Mouse (Mus musculus) limb, embryonic 14.5 days (tissue): ENCODE measurements around the gene Gm20721. TPM values are rescaled to one million over a fixed set of nuclear protein-coding genes. Genes with fewer than 3 reads are reported as not detected.
A peak's percentile ranks its signal among the peaks of the same experiment; 100 is the strongest.

Source experiments
- ATAC-seq: fragments of 200-750 bp; cut with Nextera tagmentation; 2 replicates; pipeline ENCODE4 v1.8.0; 2017; ENCODE audit warnings: low read depth, moderate number of reproducible peaks, moderate TSS enrichment; ENCODE audit not compliant: low FRiP score
- DNase-seq: peaks from one replicate; pipeline ENCODE4 v3.0.0-alpha.2; 2015; ENCODE audit warnings: low spot score
- H3K27ac ChIP-seq: fragments of 300-500 bp; sonication (generic); replicated peaks from 2 replicates; pipeline ENCODE4 v1.5.1; 2014; ENCODE audit warnings: low read depth, mild to moderate bottlenecking, low read length, moderate library complexity, mixed read lengths
- H3K27me3 ChIP-seq: fragments of 300-500 bp; sonication (generic); 2 replicates; pipeline ENCODE4 v1.6.1; 2014; ENCODE audit warnings: low read length, mixed read lengths; ENCODE audit not compliant: control insufficient read depth, insufficient read depth
- H3K36me3 ChIP-seq: fragments of 300-500 bp; sonication (generic); 2 replicates; pipeline ENCODE4 v1.6.1; 2014; ENCODE audit warnings: mild to moderate bottlenecking, low read length, moderate library complexity, mixed read lengths; ENCODE audit not compliant: control insufficient read depth, insufficient read depth
- H3K4me1 ChIP-seq: fragments of 300-500 bp; sonication (generic); 2 replicates; pipeline ENCODE4 v1.6.1; 2014; ENCODE audit warnings: antibody characterized with exemption, low read length, mixed read lengths; ENCODE audit not compliant: control insufficient read depth, insufficient read depth
- H3K4me2 ChIP-seq: fragments of 300-500 bp; sonication (generic); replicated peaks from 2 replicates; pipeline ENCODE4 v1.6.1; 2014; ENCODE audit warnings: low read depth, mild to moderate bottlenecking, low read length, moderate library complexity; ENCODE audit not compliant: severe bottlenecking
- H3K4me3 ChIP-seq: fragments of 300-500 bp; sonication (generic); replicated peaks from 2 replicates; pipeline ENCODE4 v1.5.1; 2014; ENCODE audit warnings: low read length
- H3K9ac ChIP-seq: fragments of 300-500 bp; sonication (generic); 2 replicates; pipeline ENCODE4 v1.6.1; 2014; ENCODE audit warnings: mild to moderate bottlenecking, low read depth, low read length, moderate library complexity; ENCODE audit not compliant: severe bottlenecking
- H3K9me3 ChIP-seq: fragments of 300-500 bp; sonication (generic); 2 replicates; pipeline ENCODE4 v1.6.1; 2016; ENCODE audit warnings: low read length; ENCODE audit not compliant: control insufficient read depth
- POLR2A ChIP-seq: fragments of 200-500 bp; IDR thresholded peaks from 2 replicates; pipeline ENCODE4 v1.8.0; 2012; ENCODE audit warnings: inconsistent platforms, mild to moderate bottlenecking, moderate library complexity, borderline replicate concordance; ENCODE audit not compliant: insufficient read depth, insufficient read length; ENCODE audit errors: extremely low read depth
- WGBS: fragments of 180-500 bp; shearing (Covaris S2); extraction: QIAGEN DNeasy Blood & Tissue Kit; methylation state at CpG from one replicate; pipeline ENCODE4 v1.1.7; 2014; 5-methylcytosine and 5-hydroxymethylcytosine counted together
- polyA plus RNA-seq, 2 experiments: library from polyadenylated mRNA; depleted of rRNA in 1 of 2; stranded (reverse) in 1 of 2; unstranded in 1 of 2; fragments of >200 nt; fragmentation: Nextera tagmentation in 1 of 2; extraction: Ambion mirVana in 1 of 2; gene quantifications; 2 replicates each; pipeline versions ENCODE4 v1.2.1 to v1.2.3; 2012 to 2014

The Gm20721 gene
- polyA plus RNA-seq, 2 experiments = 0.65 to 13.4 TPM

- ATAC-seq (no peak), DNase-seq (no peak)
- Histone ChIP-seq H3K9ac (no peak overlapping the region), H3K36me3 (peaks cover 22% of the 10 kb centered on the region; the same call in 1 of the 2 replicates), H3K27ac (no peak overlapping the region), H3K27me3 (peaks cover 39% of the 10 kb centered on the region), H3K4me2 (peak overlapping the region; percentile 43), H3K4me3 (peak overlapping the region; percentile 34), H3K9me3 (peaks cover 53% of the 10 kb centered on the region), H3K4me1 (peaks cover 2% of the 10 kb centered on the region; the same call in 1 of the 2 replicates)
- 55% methylated on average over 22 of the region's 22 CpGs for WGBS
- no peak for TF ChIP-seq POLR2A
Measured at GRCm38 (mm10) chr2:174300666-174301065, 45.8 kb downstream of the Gm20721 start.

DNA sequence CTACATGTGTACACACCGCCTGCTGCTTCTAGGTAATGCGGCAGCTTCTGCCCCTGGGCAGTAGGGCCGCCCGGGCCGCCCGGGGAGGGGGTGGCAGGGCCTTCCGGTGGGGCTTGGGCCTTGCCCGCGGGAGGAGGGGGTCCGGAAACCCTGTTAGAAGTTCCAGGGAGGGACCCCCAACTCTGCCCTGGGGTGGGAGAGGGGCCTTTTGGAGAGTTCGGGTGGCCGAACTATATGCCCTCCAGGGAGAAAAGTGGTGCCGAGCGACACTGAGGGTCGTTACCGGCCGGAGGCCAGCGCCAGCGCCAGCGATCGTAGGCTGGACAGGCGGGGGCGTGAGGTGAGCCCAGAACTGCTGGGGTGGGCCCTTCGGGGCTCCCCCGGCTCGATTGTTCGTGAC lies 46.3 kb downstream of the Gm20721 start:
- TF ChIP-seq POLR2A = no peak
- peaks cover 22% of the 10 kb centered on the region; the same call in 1 of the 2 replicates for H3K36me3 ChIP-seq
- WGBS = 48% methylated on average over 26 of the region's 27 CpGs
- H3K4me2 ChIP-seq = peak overlapping the region; percentile 43
- ATAC-seq = no peak
- H3K4me1 ChIP-seq = no peaks in the 10 kb centered on the region
- H3K9me3 ChIP-seq = peaks cover 58% of the 10 kb centered on the region
- peak overlapping the region; percentile 28; the same call in 1 of the 2 replicates for H3K9ac ChIP-seq
- DNase-seq = no peak
- no peak overlapping the region for H3K27ac ChIP-seq
- peak overlapping the region; percentile 34 for H3K4me3 ChIP-seq
- H3K27me3 ChIP-seq = peaks cover 39% of the 10 kb centered on the region

DNA sequence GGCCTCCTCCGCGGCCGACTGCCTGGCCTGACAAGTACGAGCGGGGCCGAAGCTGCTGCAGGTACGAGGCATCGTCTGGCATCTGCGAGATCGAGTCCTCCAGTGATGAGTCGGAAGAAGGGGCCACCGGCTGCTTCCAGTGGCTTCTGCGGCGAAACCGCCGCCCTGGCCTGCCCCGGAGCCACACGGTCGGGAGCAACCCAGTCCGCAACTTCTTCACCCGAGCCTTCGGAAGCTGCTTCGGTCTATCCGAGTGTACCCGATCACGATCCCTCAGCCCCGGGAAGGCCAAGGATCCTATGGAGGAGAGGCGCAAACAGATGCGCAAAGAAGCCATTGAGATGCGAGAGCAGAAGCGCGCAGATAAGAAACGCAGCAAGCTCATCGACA lies 46.7 kb downstream of the Gm20721 start:
- peak overlapping the region; percentile 43 for H3K4me2 ChIP-seq
- 0 out of 2 replicates have a peak overlapping the region, but pooled peaks have one; percentile 28 for H3K9ac ChIP-seq
- H3K4me3 ChIP-seq = peak overlapping the region; percentile 34
- peaks cover 62% of the 10 kb centered on the region for H3K9me3 ChIP-seq
- no peak for TF ChIP-seq POLR2A
- DNase-seq (no peak), ATAC-seq (no peak)
- H3K27ac ChIP-seq = no peak overlapping the region
- 54% methylated on average over 33 of the region's 34 CpGs for WGBS
- H3K27me3 ChIP-seq = peaks cover 39% of the 10 kb centered on the region
- peaks cover 22% of the 10 kb centered on the region; the same call in 1 of the 2 replicates for H3K36me3 ChIP-seq
- H3K4me1 ChIP-seq = no peaks in the 10 kb centered on the region

GRCm38 (mm10) chr2:174299091-174299770 lies 47.3 kb downstream of the Gm20721 start:
- Histone ChIP-seq H3K27me3 (peaks cover 39% of the 10 kb centered on the region), H3K27ac (no peak overlapping the region), H3K4me3 (peak overlapping the region; percentile 34), H3K36me3 (peaks cover 22% of the 10 kb centered on the region; the same call in 1 of the 2 replicates), H3K4me1 (no peaks in the 10 kb centered on the region), H3K4me2 (peak overlapping the region; percentile 43), H3K9ac (0 out of 2 replicates have a peak overlapping the region, but pooled peaks have one; percentile 28), H3K9me3 (peaks cover 67% of the 10 kb centered on the region)
- no peak for TF ChIP-seq POLR2A
- no peak for DNase-seq
- no peak for ATAC-seq
- 40% methylated on average over 47 of the region's 48 CpGs for WGBS

DNA sequence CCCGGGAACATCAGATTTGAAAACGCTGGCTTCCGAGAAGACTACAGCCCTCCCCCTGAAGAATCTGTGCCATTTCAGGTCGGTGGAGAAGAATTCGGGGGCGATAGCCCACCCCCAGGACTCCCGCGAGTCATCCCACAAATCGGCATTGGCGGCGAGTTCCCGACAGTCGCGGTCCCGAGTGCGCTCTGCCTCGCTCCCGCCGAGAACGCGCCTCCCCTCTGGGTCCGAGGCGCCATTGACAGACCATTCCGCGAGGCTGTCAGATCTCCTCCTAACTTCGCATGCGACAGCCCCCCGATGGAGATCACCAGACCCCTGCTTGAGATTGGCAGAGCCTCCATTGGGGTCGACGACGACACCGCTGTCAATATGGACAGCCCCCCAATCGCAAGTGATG lies 48.0 kb downstream of the Gm20721 start:
- Histone ChIP-seq H3K27me3 (peaks cover 39% of the 10 kb centered on the region), H3K9me3 (peaks cover 69% of the 10 kb centered on the region), H3K27ac (no peak overlapping the region), H3K4me2 (peak overlapping the region; percentile 43), H3K36me3 (peaks cover 22% of the 10 kb centered on the region; the same call in 1 of the 2 replicates), H3K4me1 (no peaks in the 10 kb centered on the region), H3K4me3 (peak overlapping the region; percentile 34), H3K9ac (no peak overlapping the region)
- DNase-seq = no peak
- TF ChIP-seq POLR2A = no peak
- no peak for ATAC-seq
- 40% methylated on average over 33 of the region's 33 CpGs for WGBS
